Mouse (Mus musculus) adipose tissue, adult 10 weeks (tissue): ENCODE measurements around the gene L3mbtl4. TPM values are rescaled to one million over a fixed set of nuclear protein-coding genes. Genes with fewer than 3 reads are reported as not detected.

Source experiments
- polyA plus RNA-seq: library from polyadenylated mRNA; stranded (reverse); fragments of 350-450 nt; fragmentation: Illumina TruSeq; extraction: RNeasy Lipid Tissue Mini Kit (QIAGEN cat#74804); gene quantifications from one replicate; pipeline ENCODE4 v1.2.3, GENCODE M21; 2014; ENCODE audit warnings: low read depth, low replicate concordance

Gene L3mbtl4
- polyA plus RNA-seq = 2.6 TPM

GRCm38 (mm10) chr17:68273527-68273926 is at the start of gene L3mbtl4:
Gene L3mbtl4 (plus strand): TSS chr17:68273797.

GRCm38 (mm10) chr17:68826323-68826722 is 552.7 kb downstream of the L3mbtl4 start, which contains the start of gene Tmem200c:
Gene Tmem200c (plus strand): TSS chr17:68826623.

